Mouse (Mus musculus) central nervous system, embryonic 14 days (tissue): ENCODE data around the gene Rps3a1. TPM values are rescaled to one million over a fixed set of nuclear protein-coding genes. Genes with fewer than 3 reads are reported as not detected.

Experiments used
- polyA plus RNA-seq: library from polyadenylated mRNA; depleted of rRNA; stranded (reverse); fragments of >200 nt; gene quantifications from 2 replicates; pipeline ENCODE4 v1.2.3, GENCODE M21; 2012; rRNA removed

Gene Rps3a1
- 1,298 and 1,314 TPM in 2 replicates for polyA plus RNA-seq

DNA sequence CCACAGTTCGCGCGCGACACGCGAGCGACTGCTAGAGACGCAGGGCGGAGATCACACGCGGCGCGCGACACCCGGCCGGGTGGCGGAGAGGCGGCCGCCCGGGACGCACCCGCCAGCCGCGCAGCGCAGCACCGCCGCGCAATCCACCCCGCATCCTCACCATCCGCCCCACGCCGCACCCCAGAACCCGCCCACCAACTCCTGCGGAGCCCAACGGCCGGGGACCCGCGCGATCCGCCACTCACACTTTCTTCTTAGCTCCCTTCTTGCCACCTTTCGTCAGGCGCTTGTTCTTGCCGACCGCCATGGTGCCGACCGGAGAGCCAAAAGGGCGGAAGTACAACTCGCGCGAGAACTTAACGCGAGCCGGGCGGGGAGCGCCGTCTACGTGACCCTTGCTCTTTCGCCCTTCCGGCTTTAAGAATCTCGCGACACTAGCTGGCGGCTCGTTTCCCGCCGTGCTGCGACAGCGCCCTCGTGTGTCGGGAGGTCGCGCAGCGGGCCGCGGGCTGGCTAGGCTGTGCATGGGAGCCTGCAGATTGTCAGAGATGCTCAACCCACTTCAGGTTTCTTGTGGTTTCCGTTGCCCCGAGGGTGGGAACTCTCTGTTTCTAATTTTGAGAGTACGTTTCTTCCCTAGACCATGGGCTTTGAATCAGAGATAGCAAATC lies at the start of gene Rps3a1:
Gene Rps3a1, minus strand, starts transcription at position 440 of the 671 bp plus-strand sequence.

Other genes with a start within 250 kb of the Rps3a1 start
- 12.7 and 17.6 TPM in 2 replicates for gene Sh3d19, start 171.6 kb downstream of the Rps3a1 start, polyA plus RNA-seq
- gene Prss48, start 140.2 kb downstream of the Rps3a1 start, polyA plus RNA-seq, result not detected in 2 replicates
- gene Lrba, start 82.0 kb upstream of the Rps3a1 start, polyA plus RNA-seq, result 9.6 and 12.7 TPM in 2 replicates